Mouse (Mus musculus) embryonic stem cell, embryonic (primary cell): ENCODE data around the gene Slc4a1.

Experiments used
- CTCF ChIA-PET, 4 experiments: fragments of 300-600 bp in 2 of 4; fragments of 350-600 bp in 2 of 4; sonication (Branson Sonifier 250); formaldehyde crosslinking; loops; one replicate each; lab custom pipeline; 2022; ENCODE audit warnings: inconsistent platforms in 2 of 4; lab: Charles Lee
- POLR2A ChIA-PET, 4 experiments: fragments of 300-600 bp in 2 of 4; fragments of 350-600 bp in 2 of 4; sonication (Branson Sonifier 250); formaldehyde crosslinking; loops; one replicate each; lab custom pipeline; 2022; ENCODE audit warnings: antibody characterized with exemption in 4 of 4, inconsistent platforms in 1 of 4; lab: Charles Lee

The Slc4a1 gene

GRCm38 (mm10) chr11:102319941-102320685, 45.9 kb downstream of the Slc4a1 start:
- ChIA-PET POLR2A (interaction anchor here (0.6 to 42.0 kb wide), 69 partner anchors 7 to 1060 kb away, joined by 3 to 1349 read pairs (median 4); partner anchors contain the start of genes Grn (in 4 of the 4), Rundc3a (in 4 of the 4), Slc25a39 (in 4 of the 4) and Tmub2 (in 3 of the 4)), CTCF (interaction anchor here in 3 of 4 experiments (0.5 to 3.3 kb wide), 17 partner anchors 9 to 127 kb away, joined by 3 to 12 read pairs (median 3); partner anchors contain the start of gene Fam171a2 (in 1 of the 3))

GRCm38 (mm10) chr11:102319410-102319792, 46.6 kb downstream of the Slc4a1 start, which contains the start of gene Ubtf:
Gene Ubtf, minus strand, starts transcription at chr11:102319742.
- POLR2A ChIA-PET = interaction anchor here (0.5 to 42.0 kb wide), 69 partner anchors 8 to 838 kb away, joined by 3 to 1349 read pairs (median 5); partner anchors contain the start of genes Slc25a39 (in 4 of the 4), Grn (in 3 of the 4), Rundc3a (in 3 of the 4) and Atxn7l3 (in 2 of the 4)
- CTCF ChIA-PET = interaction anchor here (0.6 to 3.3 kb wide), 15 partner anchors 8 to 271 kb away, joined by 3 to 12 read pairs (median 4); partner anchors contain the start of genes Grn (in 1 of the 4) and Slc25a39 (in 1 of the 4)

- POLR2A ChIA-PET = interaction anchor here (0.5 to 42.0 kb wide), 71 partner anchors 7 to 837 kb away, joined by 3 to 1349 read pairs (median 4); partner anchors contain the start of genes Rundc3a (in 4 of the 4), Slc25a39 (in 4 of the 4), Atxn7l3 (in 3 of the 4) and Grn (in 3 of the 4)
- CTCF ChIA-PET = interaction anchor here (0.6 to 3.3 kb wide), 16 partner anchors 9 to 271 kb away, joined by 3 to 12 read pairs (median 4); partner anchors contain the start of genes Grn (in 2 of the 4) and Slc25a39 (in 1 of the 4)
Observed at GRCm38 (mm10) chr11:102318576-102319409, 47.2 kb downstream of the Slc4a1 start.

GRCm38 (mm10) chr11:102317901-102318575, 48.0 kb downstream of the Slc4a1 start:
- CTCF ChIA-PET = interaction anchor here in 3 of 4 experiments (0.5 to 3.3 kb wide), 17 partner anchors 9 to 321 kb away, joined by 3 to 12 read pairs (median 3); partner anchors contain the start of genes Grn (in 2 of the 3) and Slc25a39 (in 2 of the 3)
- POLR2A ChIA-PET = interaction anchor here (0.6 to 42.0 kb wide), 44 partner anchors 6 to 262 kb away, joined by 3 to 1349 read pairs (median 8); partner anchors contain the start of genes Slc25a39 (in 4 of the 4), Rundc3a (in 3 of the 4), Atxn7l3 (in 2 of the 4) and Asb16 (in 1 of the 4)

GRCm38 (mm10) chr11:102317298-102317900, 48.6 kb downstream of the Slc4a1 start:
- ChIA-PET POLR2A (interaction anchor here (0.6 to 42.0 kb wide), 37 partner anchors 6 to 208 kb away, joined by 3 to 1349 read pairs (median 11); partner anchors contain the start of genes Slc25a39 (in 4 of the 4), Atxn7l3 (in 2 of the 4), Rundc3a (in 2 of the 4) and Tmub2 (in 2 of the 4)), CTCF (interaction anchor here (0.5 to 3.3 kb wide), 18 partner anchors 8 to 321 kb away, joined by 3 to 12 read pairs (median 4); partner anchors contain the start of genes Grn (in 2 of the 4) and Slc25a39 (in 1 of the 4))

- POLR2A ChIA-PET = interaction anchor here (0.6 to 42.0 kb wide), 54 partner anchors 5 to 1846 kb away, joined by 3 to 1349 read pairs (median 6); partner anchors contain the start of genes Slc25a39 (in 4 of the 4), Grn (in 3 of the 4), Rundc3a (in 3 of the 4) and Tmub2 (in 2 of the 4)
- CTCF ChIA-PET = interaction anchor here in 3 of 4 experiments (0.5 to 2.4 kb wide), 20 partner anchors 11 to 139 kb away, joined by 3 to 14 read pairs (median 4); partner anchors contain the start of genes Grn (in 2 of the 3), BC030867 (in 1 of the 3), Slc25a39 (in 1 of the 3) and Tmub2 (in 1 of the 3)
Observed at GRCm38 (mm10) chr11:102316572-102317297, 49.3 kb downstream of the Slc4a1 start.

- CTCF ChIA-PET = interaction anchor here (0.6 to 2.4 kb wide), 17 partner anchors 31 to 140 kb away, joined by 3 to 14 read pairs (median 4); partner anchors contain the start of genes Grn (in 2 of the 4), BC030867 (in 1 of the 4), Slc25a39 (in 1 of the 4) and Tmub2 (in 1 of the 4)
- POLR2A ChIA-PET = interaction anchor here (0.6 to 42.0 kb wide), 61 partner anchors 4 to 1847 kb away, joined by 3 to 1349 read pairs (median 5); partner anchors contain the start of genes Grn (in 4 of the 4), Slc25a39 (in 4 of the 4), Rundc3a (in 3 of the 4) and Atxn7l3 (in 2 of the 4)
Observed at GRCm38 (mm10) chr11:102315690-102316571, 50.1 kb downstream of the Slc4a1 start.

- ChIA-PET CTCF (interaction anchor here in 3 of 4 experiments (0.5 to 0.8 kb wide), 5 partner anchors 102 to 167 kb away, joined by 3 to 4 read pairs (median 3); no protein-coding TSS in a partner anchor), POLR2A (interaction anchor here (0.6 to 42.0 kb wide), 25 partner anchors 3 to 847 kb away, joined by 3 to 1349 read pairs (median 10); partner anchors contain the start of genes Slc25a39 (in 4 of the 4), Rundc3a (in 3 of the 4), Atxn7l3 (in 2 of the 4) and Tmub2 (in 2 of the 4))
Observed at GRCm38 (mm10) chr11:102314321-102314720, 51.7 kb downstream of the Slc4a1 start.

GRCm38 (mm10) chr11:102312586-102312985, 53.4 kb downstream of the Slc4a1 start:
- CTCF ChIA-PET = interaction anchor here in 1 of 4 experiments (1.0 to 1.4 kb wide), 3 partner anchors 11 to 117 kb away, joined by 3 to 5 read pairs (median 3); partner anchors contain the start of gene Grn
- POLR2A ChIA-PET = interaction anchor here (0.6 to 42.0 kb wide), 23 partner anchors 1 to 125 kb away, joined by 3 to 1349 read pairs (median 7); partner anchors contain the start of genes Slc25a39 (in 3 of the 4), Rundc3a (in 2 of the 4), Tmub2 (in 2 of the 4) and Ubtf (in 2 of the 4)

- CTCF ChIA-PET = interaction anchor here in 2 of 4 experiments (0.9 to 1.8 kb wide), 4 partner anchors 11 to 34 kb away, joined by 3 read pairs; no protein-coding TSS in a partner anchor
- POLR2A ChIA-PET = interaction anchor here (0.8 to 42.0 kb wide), 23 partner anchors 0 to 125 kb away, joined by 3 to 1349 read pairs (median 7); partner anchors contain the start of genes Slc25a39 (in 3 of the 4), Rundc3a (in 2 of the 4), Tmub2 (in 2 of the 4) and Ubtf (in 2 of the 4)
Observed at GRCm38 (mm10) chr11:102311966-102312365, 54.0 kb downstream of the Slc4a1 start.

- POLR2A ChIA-PET = interaction anchor here (0.6 to 42.0 kb wide), 43 partner anchors 1 to 293 kb away, joined by 3 to 1349 read pairs (median 5); partner anchors contain the start of genes Grn (in 3 of the 4), Slc25a39 (in 3 of the 4), Rundc3a (in 2 of the 4) and Tmub2 (in 2 of the 4)
Observed at GRCm38 (mm10) chr11:102310768-102311695, 55.0 kb downstream of the Slc4a1 start.

More at GRCm38 (mm10) chr11:102310768-102311695, 55.0 kb downstream of the Slc4a1 start:
- CTCF ChIA-PET = interaction anchor here (0.5 to 5.6 kb wide), 19 partner anchors 9 to 172 kb away, joined by 3 to 62 read pairs (median 9); partner anchors contain the start of genes Grn (in 3 of the 4), Slc25a39 (in 2 of the 4), Fam171a2 (in 1 of the 4) and Tmub2 (in 1 of the 4)
